Mouse (Mus musculus) embryonic fibroblast, embryonic 13.5 days (primary cell): ENCODE data around the gene Klrb1b.
"Not testable (repeated sequence)": the region's sequence is repeated elsewhere in the genome, so short reads cannot be mapped to it uniquely, and the experiment has no call there.

ENCODE experiments used
- CTCF ChIP-seq: IDR thresholded peaks from 2 replicates; pipeline ENCODE4 v1.5.1; 2011; ENCODE audit warnings: mild to moderate bottlenecking, control low read depth, low read length, moderate library complexity, borderline replicate concordance; ENCODE audit not compliant: insufficient read depth
- POLR2A ChIP-seq: IDR thresholded peaks from 2 replicates; pipeline ENCODE4 v1.6.1; 2011; ENCODE audit warnings: low read depth, mild to moderate bottlenecking, control low read depth, low read length, moderate library complexity

DNA sequence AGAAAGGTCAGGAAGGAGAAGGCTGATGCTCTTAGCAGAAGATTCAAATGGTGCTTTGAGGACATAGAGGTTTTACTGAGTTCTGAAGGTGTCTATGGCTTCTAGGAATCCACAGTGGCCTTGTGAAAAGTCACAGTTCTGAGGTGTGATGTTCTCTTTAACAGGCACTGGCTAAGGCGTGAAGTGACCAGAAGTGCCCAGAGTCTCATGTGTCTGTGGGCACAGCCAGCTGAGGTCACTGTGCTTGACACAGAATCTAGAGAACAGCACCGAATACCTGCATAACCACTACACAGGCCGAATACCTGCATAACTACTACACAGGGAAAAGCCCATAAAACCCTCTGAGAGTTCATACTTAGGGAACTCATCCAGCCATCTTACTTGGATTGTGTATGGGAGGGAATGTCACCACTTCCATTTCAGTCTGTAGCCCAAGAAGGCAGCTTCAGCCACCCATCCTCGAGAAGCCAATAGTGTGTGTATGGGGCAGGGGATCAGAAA, 35.6 kb downstream of the Klrb1b start:
- TF ChIP-seq POLR2A, CTCF: not testable (repeated sequence)
